Mouse (Mus musculus) heart, adult 2 months (tissue): Measurements from ENCODE around the gene Sorbs2.

Experiments used
- CTCF ChIP-seq: fragments of 200-600 bp; IDR thresholded peaks from 2 replicates; pipeline ENCODE4 v1.8.1; 2022; ENCODE audit warnings: antibody characterized with exemption, mild to moderate bottlenecking, moderate library complexity
- EP300 ChIP-seq: fragments of 200-500 bp; IDR thresholded peaks from 2 replicates; pipeline ENCODE4 v1.6.1; 2011; ENCODE audit warnings: low read depth, low read length, control low read depth; ENCODE audit not compliant: insufficient read depth
- POLR2A ChIP-seq: fragments of 200-500 bp; IDR thresholded peaks from 2 replicates; pipeline ENCODE4 v1.6.1; 2011; ENCODE audit warnings: mild to moderate bottlenecking, low read depth, low read length, control low read depth; ENCODE audit not compliant: insufficient read depth

DNA sequence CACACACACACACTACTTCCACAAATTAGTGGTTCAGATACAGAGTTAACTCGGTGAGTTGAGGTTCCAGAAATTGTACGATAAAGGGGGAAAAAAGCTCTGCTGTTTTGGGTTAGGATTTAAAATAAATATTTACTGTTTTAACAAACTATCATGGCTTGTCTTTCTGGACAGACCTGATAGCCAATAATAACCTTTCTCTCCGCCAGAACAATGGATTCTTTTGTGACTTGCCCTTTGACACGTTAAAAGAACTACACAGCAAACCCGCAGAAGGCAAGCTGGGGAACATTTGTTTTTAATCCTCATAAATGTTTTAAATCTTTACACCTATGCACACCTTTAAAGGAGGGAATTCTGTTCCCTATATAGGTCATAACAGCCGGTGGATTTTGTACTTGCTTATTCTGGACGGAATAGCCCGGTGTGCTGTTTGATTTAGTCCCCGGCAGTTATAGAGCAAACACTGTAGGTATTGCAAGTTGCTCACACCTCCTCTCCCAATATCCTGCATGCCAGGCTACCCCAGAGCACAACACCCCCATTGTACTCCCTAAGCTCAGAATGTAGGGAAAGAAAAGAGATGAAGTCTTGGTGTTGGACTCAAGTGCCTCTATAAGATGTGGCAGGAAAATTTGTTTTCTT, 121.0 kb downstream of the Sorbs2 start:
- TF ChIP-seq CTCF (no peak), POLR2A (no peak), EP300 (no peak)
